In genomic region chr12:31191329-31191954, GRCm38 (mm10) we compare ENCODE assay signal across 8 mouse cellular contexts. TPM values are rescaled to one million over a fixed set of nuclear protein-coding genes. Genes with fewer than 3 reads are reported as not detected.
DNase-seq lines count a peak whose midpoint lies in the region; ATAC-seq lines count a peak whose summit lies in the region.

No protein-coding gene starts in this region.

- ATAC-seq in cerebellum, adult (ENCODE audit: insufficient number of reproducible peaks, low FRiP score, low TSS enrichment), result no peak

- peak; percentile 69 for DNase-seq in adrenal gland, postnatal 10 days
- no peak for DNase-seq in adrenal gland, adult 8-10 months
- peak; percentile 43 for DNase-seq in brain, adult 2 months (ENCODE audit: low read depth, low spot score)
- DNase-seq in heart, adult 9 months (ENCODE audit: low spot score in 2 of 2), result peak; percentile 91 to 92
- peak; percentile 42 for DNase-seq in kidney, adult 9 months
- DNase-seq in neural tube, embryonic 10.5 days (ENCODE audit: extremely low spot score, low spot score), result peak; percentile 35
- no peak for DNase-seq in cerebellum, adult 8-10 months

RNA-seq across cellular contexts. Expression of gene Gm6993, which starts 49.1 kb away (rescaled TPM):
- not detected for total RNA-seq in adrenal gland, postnatal 10 days (2021)
- not detected for total RNA-seq in adrenal gland, adult 8-10 months (2022)

Comparison
In these comparisons a context has a peak if more than half of its experiments do, and no peak if none do; other contexts are left out.
1. DNase-seq: peak in adrenal gland, postnatal 10 days (single experiment), brain, adult 2 months (single experiment), heart, adult 9 months (2 of 2), kidney, adult 9 months (single experiment) and neural tube, embryonic 10.5 days (single experiment); none in adrenal gland, adult 8-10 months (single experiment) and cerebellum, adult 8-10 months (single experiment).